Mouse (Mus musculus) left cerebral cortex, adult 9 months (tissue): ENCODE data around the gene Gpr162.
"Not testable (repeated sequence)": the region's sequence is repeated elsewhere in the genome, so short reads cannot be mapped to it uniquely, and the experiment has no call there.

Experiments used
- DNase-seq, 2 experiments: peaks; one replicate each; pipeline ENCODE4 v3.0.0; 2022; ENCODE audit warnings: low spot score in 2 of 2

Gene Gpr162

DNA sequence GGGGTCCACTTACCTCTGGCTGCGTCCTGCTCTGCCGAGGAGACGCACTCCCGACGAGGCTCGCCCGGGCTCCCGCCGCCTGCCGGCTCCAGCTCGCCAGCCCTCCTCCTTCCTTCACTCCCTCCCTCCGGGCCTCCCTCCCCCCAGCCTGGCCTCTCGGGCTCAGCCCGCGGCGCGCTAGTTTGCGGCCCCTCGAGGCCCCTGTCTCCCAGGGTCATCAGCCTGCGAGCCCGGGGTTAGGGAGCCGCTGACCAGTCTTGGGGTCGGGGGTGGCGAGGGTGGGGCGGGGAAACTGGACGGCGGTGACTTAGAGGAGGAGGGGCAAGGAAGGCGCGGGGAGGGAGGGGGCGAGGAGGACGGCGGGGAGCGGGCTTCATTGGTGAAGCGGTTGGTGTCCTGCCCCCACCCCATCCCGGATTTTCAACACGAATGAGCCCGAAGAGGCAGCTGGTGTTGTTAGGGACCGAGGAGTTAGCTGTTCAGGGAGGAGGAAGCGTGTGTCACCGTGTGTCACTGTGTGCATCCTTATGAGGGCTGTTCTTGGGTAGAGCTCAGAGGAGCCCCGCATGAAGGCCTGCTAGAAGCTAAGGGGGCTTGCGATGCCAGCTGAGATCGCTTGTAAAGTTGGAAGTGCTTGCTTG, at the start of gene Gpr162:
Gene Gpr162 (minus strand): TSS at position 326 of the 641 bp plus-strand sequence.
- peak; percentile 54 to 77 for DNase-seq

DNA sequence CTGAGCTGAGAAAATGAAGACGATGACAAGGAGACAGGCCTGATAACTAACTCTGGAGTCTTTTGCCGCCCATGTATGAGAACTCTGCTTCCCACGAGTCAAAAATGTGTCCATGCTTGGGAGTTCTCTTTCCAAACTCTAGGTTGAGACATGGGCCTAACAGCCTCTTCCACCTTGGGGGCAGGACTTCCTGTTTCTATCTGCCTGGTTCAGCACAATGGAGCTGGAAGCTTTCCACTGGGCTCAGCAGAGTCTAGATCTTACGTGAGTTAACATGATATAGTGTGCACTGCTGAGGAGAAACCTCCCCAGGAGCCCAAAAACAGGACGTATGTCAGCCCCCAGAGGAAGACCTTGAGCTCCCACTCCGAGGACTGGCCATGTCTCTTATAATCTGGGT, 49.4 kb upstream of the Gpr162 start:
- DNase-seq: no peak

DNA sequence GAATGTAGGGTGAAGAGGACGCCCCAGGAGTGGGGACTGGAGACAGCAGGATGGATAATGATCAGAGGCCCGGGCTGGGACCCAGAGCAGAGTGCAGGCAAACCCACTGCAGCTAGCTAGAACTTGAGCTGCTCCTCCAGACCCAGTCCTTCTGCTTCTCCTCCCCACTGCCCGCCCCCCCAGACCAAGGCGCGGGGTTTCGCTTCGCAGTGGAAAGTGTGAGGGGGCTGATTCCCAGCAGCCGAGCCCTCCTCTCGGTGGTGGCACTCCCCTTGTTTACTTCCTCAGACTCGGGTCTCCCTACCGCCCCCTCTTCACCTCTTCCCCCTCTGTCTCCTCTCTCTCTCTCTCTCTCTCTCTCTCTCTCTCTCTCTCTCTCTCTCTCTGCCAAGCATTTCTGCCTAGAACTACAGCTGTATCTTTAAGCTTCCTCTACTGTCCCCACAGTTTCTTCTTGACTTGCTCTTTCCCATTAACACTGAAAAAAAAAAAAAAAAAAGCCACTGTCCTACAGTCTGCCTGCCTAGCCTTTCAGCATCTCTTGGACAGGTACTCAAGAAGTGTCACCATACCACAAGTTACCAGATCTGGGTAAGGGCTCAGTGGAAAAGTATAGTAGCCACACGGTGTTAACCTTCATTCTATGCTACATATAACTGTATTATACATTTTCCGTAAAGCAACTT, 47.9 kb upstream of the Gpr162 start, which contains the start of gene Lag3:
Gene Lag3 (minus strand): TSS at position 173 of the 686 bp plus-strand sequence.
- DNase-seq: no peak

DNA sequence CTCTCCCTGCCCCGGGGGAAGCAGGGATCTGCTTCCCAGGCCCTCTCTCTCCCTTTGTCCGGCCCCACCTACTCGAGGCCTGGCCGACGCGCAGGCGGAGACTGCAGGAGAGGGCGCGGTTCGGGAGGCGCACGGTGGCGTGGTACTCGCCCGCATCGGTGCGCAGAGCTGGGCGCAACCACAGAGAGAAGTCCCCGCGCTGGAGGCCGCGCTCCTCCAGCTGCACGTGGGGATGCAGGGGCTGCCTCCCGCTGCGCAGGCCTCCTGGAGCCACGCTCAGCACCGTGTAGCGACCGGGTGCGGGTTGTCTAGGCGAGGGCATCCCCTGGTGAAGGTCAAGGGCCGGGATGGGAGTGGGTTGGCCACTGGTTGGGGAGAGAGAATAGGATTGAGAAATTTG, 46.2 kb upstream of the Gpr162 start:
- no peak for DNase-seq

DNA sequence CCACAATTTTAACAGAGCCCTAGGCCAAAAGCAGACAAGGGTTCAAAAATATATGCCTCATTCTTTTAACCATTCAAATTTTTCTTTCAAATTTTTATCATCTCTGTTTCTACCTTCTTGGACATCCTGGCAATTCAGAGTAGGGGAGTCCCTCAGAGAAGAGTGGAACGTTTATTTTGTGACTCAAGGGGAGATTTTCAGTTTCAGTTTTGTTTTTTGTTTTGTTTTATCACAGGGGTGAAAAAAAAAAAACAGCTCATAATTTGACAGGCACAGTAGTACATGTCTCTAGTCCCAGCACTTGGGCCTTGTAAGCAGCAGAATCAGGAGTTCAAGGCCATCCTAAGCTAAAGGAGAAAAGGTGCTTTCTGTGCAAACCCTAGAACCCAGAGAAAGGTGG, 44.0 kb upstream of the Gpr162 start:
- DNase-seq: no peak

DNA sequence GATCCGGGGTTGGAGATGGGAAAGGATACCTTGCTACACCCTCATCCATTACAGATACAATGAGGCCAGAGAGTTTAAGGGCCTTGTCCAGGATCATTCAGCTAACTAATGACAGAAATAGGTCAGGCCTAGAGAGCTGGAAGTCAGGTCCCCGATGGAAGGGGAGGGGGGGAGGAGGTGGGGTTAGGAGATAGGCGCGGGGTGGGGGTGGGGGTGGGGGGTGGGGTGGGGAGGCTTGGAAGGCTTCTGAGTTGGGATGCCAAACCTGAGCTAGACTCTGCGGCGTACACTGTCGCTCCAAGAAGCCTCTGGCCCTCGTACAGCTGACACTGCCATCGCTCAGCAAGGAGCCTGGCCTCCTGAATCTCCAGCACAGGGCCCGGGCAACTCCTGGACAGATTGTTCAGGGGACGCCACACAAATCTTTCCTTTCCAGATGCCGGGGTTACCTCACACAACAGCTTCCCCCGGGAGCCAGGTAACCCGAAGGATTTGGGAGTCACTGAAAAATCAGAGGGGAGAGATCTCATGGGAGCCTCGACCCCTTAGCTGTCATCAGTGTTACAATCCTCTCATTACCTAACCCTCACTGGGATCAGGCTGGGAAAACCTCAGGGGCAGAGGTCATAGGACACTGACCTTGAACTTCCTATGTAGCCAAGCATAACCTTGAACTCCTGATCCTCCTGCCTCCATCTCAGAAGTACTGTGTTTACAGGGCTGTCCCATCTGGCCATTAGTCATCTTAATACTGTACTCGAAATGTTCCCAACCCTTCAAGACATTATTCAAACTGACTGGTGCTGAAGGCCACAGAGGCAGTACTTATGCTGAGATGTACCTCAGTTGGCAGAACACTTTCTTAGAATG, 41.4 kb upstream of the Gpr162 start:
- no peak for DNase-seq

DNA sequence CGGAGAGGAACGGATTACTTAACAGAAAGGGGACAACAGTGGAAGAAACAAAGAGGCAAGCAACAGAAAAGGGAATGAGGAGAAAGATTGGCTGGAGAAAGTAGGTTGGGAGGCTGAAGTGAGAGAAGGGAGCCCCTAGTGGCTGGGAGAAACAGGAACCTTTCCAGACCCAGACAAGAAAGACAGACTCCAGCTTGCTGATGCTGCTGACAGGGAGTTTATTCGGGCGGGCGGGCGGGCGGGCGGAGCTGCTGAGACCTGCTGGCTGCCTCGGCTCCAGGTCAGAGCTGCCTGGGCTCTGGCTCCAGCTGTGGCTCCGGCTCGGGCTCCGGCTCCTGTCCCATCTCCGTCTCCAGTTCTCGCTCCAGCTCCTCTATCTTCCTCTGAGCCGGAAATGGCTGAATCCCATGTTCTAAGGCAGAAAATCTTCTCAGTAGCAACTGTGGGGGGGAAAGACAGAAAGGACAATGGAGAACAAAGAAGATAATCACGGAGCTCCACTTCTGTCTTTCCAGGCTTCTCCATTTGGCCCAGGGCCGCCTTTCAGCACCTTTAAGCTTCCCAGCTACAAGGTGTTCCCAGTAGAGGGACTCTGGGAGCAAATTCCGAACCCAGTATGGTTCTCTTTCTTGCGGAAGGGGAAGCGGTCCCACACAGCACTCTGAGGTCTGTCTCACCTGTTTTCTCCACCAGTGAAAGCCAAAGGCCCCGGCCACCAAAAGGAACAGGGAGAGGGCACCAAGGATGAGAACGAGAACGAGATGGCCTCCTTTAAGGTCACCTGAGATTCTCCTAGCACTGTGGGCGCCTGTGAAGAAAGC, 40.6 kb upstream of the Gpr162 start:
- peak; percentile 75 to 84 for DNase-seq

DNA sequence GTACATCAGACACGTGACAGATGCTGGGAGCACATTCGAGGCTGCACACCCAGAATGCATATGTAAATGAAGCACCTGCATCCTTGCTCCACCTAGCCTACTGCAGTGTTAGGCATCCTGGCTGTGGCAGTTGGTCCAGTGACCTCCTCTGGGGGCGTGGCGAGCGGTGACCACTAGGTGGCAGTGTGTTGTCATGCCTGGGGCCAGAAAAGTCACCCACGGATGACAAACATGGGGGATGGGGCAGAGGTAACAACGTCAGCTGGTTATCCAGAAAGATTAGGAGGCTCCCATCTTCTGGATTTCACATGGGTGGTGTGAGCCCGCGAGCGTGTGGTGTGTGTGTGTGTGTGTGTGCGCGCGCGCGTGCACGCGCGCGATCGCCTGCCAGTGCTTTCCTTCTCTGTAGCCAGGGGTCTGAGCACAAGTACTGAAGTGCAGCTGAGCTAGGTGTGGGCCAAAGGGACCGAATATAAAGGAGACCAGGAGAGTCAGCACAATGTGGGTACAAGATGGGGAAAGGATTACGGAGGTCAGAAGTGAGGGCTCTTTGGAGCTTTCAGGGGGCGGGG, 39.9 kb upstream of the Gpr162 start:
- DNase-seq: peak; percentile 79 to 95

DNA sequence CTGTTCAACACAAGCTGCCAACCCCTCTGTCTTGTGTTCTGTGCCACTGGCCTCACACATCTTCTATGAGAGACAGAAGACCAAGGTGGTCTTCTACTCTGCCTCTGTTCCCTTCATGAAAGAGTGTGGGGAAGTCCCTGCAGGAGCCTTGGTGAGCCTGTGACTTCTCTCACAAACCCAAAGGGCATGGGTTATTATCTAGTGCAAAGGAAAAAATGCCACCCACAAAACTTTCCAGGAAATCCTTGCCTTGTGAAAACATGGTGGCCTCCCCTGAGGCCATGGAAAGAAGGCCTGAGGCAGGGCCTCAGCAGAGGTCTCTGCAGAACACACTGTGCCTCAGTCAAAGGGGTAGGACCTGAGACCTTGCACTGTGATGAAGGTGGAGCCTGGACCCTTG, 38.1 kb upstream of the Gpr162 start:
- DNase-seq: no peak

DNA sequence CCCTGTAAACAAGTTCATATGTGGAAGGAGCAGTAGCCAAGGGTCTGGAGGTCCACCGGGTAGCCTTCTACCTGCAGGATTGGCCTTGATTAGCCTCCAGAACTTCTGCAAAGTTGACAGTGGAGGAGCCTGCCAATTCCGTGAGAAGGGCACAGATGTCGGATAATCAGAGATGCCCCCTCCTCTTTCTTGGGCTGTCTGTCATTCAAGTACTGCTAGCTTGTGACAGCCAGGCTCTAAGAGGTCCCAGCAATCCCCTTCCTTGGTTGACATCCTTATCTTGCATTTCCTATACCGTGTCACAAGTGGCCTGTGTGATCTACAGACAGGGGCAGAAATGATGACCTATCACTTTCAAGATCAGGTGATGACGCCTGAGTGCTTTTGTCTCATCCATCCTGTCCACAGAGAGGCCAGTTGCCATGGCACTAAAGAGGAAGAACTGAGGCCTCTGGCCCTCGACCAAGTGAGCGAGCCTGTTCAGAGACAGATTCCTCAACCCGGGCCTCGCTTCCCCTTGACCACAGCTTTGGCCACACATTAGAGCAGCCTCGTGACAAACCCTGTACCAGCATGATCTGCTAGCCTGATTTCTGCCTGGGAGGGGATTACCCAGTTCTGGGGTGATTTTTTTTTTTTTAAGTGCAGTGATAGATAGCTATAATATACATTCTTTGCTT, 37.2 kb upstream of the Gpr162 start:
- peak in 1 of 2 experiments; percentile 64 for DNase-seq

DNA sequence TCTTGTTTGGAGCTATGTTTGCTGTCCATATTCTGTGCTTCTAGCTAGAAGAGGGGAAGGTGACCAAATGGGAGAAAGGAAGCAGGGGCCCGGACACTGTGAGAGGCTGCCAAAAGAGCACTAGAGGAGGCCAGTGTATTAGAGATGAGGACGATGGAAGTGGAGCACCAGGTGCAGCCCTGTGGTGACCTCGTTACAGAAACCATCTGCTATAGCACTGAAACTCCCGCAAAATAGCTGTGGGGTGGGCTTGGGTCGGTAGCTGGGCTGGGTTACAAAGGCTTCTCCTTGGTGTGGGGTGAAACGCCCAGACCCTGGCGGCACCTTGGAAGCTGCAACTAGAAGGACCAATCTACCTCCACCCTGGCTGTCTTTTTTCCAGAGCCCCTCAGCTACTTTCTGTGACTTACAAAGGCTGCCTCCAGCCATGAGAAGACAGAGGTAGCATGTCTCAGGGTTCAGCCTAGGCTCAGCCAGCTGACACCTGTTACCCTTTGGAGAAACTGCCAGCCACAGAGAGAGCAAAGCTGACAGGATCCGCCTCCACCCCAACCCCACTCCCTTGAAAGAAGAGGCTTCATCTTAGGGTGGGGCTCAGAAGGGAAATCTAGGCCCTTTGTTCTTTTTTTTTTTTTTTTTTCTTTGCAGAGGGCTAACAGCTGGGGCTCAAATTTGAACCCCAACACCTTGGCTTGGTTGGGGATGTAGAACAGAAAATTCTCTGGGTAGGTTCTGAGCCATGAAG, 36.4 kb upstream of the Gpr162 start:
- no peak for DNase-seq

DNA sequence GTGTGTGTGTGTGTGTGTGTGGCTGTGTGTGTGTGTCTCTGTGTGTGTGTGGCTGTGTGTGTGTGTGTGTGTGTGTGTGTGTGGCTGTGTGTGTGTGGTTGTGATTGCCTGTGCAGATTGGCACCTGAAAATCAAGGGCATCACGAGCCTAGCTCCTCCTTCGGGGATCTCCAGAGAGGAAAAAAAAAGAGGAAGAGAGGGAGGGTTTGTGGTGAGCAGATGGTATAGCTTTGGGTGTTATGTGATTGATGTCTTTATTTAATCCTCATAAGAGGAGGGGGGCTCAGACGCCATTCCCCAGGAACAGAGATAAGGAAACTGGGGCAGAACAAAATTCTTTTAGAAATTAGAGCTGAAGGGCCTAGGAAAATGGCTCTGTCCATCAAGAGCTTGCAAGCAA, 34.6 kb upstream of the Gpr162 start:
- no peak for DNase-seq

DNA sequence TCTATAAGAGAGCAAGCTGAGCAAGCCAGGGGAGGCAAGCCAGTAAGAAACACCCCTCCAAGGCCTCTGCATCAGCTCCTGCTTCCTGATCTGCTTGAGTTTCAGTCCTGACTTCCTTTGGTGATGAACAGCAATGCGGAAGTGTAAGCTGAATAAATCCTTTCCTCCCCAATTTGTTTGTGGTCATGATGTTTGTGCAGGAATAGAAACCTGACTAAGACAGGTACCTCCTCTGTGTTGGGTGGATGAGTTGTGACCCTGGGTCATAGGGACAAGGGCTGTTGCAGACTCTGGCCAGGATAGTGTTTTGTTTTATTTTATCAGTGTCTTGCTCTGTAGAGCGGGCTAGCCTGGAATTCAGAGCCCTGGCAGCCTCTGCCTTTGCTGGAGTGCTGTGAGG, 30.3 kb upstream of the Gpr162 start:
- DNase-seq: not testable (repeated sequence)

DNA sequence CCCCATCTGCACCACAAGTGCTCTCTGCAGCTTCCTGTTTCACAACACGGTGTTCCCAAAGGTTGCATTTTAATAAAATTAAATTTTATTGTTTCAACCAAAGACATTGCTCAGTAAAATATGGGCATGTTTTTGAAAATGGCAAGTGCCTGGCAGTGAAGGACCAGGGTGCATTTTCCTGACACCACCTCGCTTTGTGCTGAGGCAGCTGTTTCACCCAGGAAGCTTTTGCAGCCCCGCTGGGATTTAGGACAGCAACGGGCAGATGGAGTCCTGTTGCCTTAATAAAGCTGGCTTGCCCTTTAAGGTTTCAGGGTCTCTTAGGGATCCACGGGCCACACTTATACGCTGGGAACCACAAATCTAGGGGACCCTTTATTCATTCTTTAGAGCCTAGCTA, 27.2 kb upstream of the Gpr162 start:
- DNase-seq: no peak

DNA sequence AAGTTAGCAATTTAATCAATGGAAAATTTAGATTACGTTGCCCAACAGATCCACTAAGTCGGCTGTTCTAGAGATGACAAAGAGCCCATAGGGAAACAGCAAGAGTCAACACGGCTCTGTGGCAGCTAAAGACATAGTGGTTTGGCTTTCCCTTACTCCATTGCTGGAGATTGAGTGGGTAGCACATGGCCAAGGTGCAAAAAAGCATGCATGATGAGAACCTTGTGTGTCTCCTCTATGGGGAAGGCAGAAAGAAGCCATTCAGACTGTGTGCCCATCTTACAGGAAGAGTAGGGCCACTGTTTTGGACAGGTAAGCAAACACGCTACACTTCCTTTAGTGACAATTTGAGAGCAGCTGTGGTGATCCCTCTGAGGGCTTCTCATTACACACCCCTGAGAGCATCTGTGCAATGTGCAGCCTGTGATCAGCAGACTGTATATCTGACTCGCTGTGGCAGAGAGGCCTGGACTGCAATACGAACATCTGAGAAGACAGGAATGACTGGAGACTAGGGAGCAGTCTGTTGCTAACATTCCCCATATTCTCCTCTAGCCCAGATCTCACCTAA, 24.9 kb upstream of the Gpr162 start:
- DNase-seq: no peak

DNA sequence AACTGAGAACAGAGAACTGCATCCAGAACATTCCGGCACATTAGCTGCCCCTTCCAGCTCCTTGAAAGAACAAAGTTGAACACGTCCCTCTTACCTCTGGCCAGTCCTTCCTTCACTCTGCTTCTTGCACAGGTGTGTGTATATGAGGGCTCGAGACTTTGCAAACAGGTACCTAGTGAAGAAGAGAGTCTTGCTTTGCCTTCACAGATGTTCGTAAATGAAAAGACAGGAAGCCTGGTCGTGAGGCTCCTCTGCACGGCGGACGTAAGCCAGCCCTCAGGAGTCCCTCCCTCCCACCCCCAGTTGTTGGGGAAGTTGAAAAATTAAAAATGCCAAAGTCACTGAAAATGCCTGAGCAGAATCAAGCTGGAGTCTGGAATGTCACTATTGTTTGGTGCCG, 24.2 kb upstream of the Gpr162 start, which contains the start of gene Cd4:
Gene Cd4 (minus strand): TSS at position 236 of the 400 bp plus-strand sequence.
- no peak for DNase-seq

DNA sequence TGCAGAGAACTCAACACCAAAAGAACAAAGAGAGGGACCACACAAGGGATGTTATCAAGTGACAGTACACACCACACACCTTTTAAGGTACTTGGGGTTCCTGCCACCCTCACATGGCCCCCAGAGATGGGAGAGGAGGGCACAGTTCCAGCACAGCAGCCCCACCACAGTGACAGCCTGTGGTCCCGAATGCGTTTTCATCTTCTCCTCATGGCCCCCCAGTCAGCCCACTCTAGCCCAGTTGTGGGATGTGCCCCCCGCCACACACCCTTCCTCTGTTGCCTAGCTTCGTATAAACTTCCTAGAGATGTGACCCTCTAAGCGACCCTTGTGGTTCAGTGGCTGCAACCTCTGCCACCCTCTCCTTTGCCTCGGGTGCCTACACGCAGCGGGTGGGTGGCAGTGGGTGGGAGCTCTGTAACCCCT, 22.2 kb upstream of the Gpr162 start:
- DNase-seq: no peak

DNA sequence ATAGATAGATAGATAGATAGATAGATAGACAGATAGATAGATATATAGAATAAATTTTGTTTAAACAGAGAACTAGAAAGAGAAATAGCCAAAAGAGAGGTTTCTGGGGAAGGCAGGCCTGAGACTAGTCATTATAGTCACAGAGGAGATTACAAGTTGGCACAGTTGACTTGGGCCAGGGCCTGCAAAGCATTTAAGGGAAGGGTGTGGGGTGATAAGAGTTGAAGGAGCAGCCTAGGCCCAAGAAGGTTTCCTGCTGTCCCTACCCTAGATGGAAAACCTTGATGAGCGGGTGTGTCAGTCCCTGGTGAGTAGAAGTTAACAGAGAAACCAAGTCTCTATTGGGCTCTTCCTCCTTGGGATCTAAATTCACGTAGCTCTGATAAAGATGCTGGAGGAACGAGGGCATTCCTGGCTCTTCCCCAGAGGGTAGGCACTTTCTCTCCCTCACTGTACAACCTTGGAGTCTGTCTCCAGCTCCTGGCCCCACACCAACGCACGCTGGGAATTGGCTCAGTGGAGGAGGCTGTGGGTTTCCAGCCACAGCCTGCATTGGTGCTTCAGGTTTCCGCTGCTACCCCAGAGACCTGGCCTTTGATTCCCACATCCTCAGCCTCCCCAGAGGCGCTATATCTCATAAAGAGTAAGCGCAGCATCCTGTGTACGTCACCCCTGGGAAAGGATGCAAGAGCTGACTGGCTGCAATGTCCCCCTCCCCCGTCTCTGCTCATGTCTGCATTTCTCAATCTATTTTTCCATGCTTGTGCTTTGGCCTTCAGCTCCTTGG, 21.1 kb upstream of the Gpr162 start:
- DNase-seq: no peak

DNA sequence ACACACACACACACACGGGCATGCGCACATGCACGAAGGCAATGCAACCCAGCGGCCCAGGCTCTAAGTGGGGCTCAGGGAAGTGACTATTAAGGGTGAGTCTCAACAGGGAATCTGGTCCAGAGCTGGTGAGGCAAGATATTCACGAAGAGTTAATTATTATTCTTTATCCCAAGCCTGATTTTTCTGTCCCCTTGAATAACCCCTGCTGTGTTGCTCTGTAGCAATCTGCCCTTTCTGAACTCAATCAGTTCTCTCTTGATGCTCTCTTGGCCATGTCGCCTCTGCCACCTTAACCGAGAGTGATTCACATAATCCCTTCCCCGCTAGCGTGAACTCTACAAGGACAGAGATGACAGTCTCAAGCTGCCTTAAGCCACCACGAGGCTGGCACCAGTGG, 19.6 kb upstream of the Gpr162 start:
- no peak for DNase-seq
